Mouse (Mus musculus) left cerebral cortex, adult 9 months (tissue): ENCODE measurements at regions not wholly inside any gene's neighbourhood (a gene's known extent, or its start where the extent isn't known, plus 50 kb on each side); places are given as distances from the start of the nearest gene placed in this dataset.
A peak's percentile ranks its signal among the peaks of the same experiment; 100 is the strongest.
"Not testable (repeated sequence)": the region's sequence is repeated elsewhere in the genome, so short reads cannot be mapped to it uniquely, and the experiment has no call there.

Experiments used
- DNase-seq, 2 experiments: peaks; one replicate each; pipeline ENCODE4 v3.0.0; 2022; ENCODE audit warnings: low spot score in 2 of 2

- DNase-seq, result no peak
Measured at GRCm38 (mm10) chr1:81632704-81633103, 556.0 kb downstream of the Nyap2 start.

- DNase-seq, result no peak
Measured at GRCm38 (mm10) chr1:81637357-81637756, 560.6 kb downstream of the Nyap2 start.

DNA sequence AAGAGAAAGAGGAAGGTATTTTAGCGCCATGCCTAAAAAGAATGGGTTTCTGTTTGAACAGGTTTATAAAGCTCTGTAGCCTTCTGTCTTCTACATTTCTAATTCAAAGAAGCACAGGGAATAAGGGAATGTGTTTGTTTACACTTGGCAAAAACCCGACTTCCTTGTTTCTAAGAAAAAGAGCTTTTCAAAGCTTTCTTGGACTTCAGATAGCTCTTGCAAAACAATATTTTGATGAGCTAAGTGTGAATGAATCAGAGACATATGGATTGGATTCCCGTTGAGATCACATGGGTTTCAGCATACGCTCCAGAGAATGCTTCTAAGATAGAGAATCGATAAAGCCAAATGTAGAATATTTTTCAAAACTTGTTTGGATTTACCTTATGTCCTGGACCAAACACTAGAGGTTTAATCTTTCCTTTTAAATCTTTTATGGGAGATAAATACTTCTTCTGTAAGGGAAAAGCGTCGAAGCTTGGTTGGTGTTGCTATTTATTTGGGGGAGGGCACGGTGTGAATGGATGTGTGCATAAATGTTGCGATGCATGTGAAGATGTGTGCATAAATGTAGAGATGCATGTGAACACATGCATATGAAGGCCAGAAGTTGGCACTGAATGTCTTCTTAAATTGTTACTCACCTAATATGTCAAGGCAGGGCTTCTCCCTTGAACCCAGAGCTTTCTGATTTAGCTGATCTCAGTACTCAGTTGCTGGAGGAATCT lies 576.4 kb downstream of the Nyap2 start:
- no peak for DNase-seq

DNA sequence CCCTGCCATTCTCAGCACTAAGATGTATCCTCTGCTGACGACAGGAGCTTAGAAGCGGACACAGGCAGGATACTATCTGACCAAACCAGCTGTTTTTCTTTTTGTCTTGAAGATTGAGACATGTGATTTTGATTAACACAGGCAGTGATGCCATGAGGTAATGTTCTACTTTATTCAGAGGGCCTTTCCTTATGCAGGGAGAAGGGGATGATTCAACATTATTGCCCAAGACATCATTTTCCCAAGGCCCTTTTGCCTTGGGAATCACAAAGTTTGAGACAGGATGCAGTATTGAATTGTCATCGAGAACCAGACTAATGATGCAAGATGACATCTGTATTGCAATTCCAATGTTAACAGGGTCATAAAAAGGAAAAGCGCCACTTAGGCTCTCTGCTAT lies 571.7 kb upstream of the Gm9747 start:
- no peak for DNase-seq

DNA sequence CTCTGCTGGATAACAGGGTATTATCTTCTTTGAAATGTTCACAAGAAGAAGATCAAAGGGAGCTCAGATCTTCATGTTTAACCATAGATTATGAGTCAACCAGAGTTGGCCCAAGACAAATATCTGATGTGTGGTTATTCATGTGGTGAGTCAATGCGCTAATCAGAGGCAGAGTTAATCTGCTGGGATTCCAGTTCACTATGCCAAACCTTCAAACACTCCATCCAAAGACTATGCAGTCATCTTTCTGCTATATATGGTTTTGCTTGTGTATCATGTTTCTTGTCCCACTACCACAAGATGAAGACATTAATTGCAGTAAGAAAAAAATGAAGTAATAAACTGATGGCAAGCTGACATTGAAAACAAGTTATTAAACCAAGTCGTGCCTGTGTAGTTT lies 561.8 kb upstream of the Gm9747 start:
- DNase-seq, result no peak

GRCm38 (mm10) chr1:81671725-81672124 lies 561.2 kb upstream of the Gm9747 start:
- DNase-seq, result no peak

- no peak for DNase-seq
Measured at GRCm38 (mm10) chr1:81675576-81676342, 557.2 kb upstream of the Gm9747 start.

GRCm38 (mm10) chr1:81677768-81678400 lies 555.0 kb upstream of the Gm9747 start:
- no peak for DNase-seq

DNA sequence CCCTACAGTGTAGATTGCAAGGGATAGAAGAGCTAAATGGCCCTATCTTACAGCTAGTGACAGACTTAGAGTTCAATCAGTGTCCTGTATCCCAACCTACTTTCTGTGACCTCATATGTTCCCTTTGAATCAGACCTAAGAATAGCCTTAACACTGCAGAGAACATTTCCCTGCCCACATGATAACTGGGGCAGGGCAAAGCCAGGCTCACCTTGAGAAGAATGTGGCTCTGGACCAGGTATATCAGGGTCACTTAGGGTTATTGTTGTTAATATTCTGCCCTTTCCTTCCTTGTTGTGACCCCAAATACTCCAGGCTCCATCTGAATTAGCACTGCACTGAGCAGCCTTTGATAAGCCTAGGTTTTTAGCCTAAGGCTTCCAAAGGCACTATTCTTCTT lies 536.8 kb upstream of the Gm9747 start:
- DNase-seq, result no peak

DNA sequence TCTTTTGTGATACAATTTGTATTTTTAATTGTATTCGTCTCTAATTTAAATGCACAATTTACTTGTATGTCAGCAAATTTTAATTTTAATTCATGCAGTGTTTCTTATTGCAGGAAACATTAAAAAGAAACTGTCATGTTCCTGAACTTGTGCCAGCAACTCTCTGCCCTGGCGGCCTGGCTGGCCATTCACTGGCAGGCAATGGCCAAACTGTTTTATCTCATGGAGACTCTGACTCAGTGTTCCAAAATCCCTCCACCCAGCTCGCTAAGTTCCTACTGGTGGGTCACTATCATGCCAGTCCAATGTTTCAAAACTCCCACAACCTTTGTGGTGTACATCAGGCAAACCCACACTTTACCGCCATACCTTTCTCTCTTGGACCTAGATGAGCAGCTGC lies 523.7 kb upstream of the Gm9747 start:
- no peak for DNase-seq

- no peak for DNase-seq
Measured at GRCm38 (mm10) chr1:81717091-81717490, 515.8 kb upstream of the Gm9747 start.

DNA sequence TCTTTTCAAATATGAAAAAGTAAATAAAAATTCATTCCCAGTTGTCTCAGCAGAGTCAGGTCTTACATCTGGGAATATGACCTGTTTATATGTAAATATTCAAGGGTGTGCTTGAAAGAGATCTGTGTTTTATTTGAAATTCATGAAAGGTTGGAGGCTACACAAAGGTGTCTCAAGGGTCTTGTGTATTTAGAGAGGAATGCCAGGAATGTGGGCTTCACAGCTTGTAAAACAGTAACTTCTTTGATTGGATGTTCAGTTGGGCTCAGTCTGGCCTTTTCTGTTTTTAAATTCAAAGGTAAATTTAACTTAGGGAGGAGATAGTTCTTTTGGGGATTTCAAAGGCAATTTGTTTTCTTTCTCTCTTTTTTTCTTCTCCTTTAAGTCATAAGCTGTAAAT lies 514.7 kb upstream of the Gm9747 start:
- no peak for DNase-seq

- no peak for DNase-seq
Measured at GRCm38 (mm10) chr1:81724859-81725258, 508.1 kb upstream of the Gm9747 start.

DNA sequence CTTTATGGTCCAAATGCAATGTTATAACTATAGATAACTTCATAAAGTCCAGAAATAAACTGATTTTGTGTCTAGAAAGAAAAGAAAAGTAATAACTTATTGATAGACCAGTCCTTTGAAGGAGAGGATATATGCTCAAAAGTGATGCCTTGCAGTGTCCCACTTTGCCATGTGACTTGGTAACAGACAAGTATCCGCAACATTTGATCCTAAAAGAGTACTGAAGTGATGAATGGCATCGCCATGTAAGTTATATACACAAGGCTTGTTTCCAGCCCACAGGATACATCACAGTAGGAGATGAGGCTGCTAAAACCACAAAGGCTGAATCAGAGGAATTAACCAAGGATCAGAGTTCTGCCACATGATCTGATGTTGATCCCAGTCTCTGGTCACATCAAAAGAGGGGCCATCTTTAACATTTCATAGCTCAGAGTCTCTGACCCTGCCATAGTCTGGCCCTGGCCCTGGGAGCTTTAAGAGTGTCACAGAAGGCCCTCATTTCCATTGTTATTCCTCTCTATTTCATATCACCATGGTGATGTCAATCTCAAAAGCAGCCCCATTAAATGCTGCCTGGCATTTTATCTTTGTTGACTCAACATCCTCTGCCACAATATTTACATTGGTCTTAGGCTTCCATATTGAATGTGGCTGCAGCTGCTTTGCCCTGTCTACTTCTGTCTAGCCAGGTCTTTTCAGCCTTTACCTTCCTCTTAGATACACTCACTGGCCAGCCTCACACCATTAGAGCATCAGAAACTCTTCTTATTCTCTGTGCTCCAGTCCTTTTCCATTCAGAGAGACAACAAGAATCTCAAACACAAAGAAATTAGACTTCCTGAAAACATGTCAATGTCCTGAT lies 506.4 kb upstream of the Gm9747 start:
- DNase-seq, result no peak

DNA sequence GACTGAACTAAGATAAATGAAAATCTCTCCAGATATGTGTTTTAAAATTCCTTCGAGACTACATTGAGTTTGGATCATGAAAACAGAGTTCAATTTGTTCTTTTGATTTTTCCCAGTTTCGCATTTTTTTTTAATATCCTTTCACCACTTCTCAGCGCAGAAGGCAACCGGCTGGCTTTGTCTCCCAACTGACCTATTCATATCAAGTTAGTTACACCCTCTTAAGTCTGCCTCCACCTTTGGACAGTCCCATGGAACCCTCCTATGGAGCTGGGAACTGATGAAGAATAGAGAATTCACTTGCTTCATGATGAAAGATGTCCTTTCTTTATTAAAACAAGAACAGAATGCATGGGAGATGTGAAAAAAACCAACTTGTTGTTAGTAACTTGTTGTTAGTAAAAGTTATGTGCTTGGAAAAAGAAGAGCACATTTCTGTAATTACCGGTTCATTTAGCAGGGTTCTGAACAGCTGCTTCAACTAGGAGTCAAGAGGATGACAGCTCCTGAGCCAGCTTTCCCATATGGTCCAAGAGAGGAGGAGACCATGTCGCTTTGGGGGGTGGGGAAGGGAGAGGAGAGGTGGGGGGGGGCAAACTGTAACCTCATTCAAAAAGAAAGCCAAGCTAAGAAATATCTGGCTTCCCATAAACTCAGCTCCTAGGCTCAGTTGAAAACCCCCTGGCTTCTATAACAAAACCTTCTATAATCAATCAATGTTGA lies 495.6 kb upstream of the Gm9747 start:
- DNase-seq, result no peak

- DNase-seq, result no peak
Measured at GRCm38 (mm10) chr1:81738384-81738783, 494.5 kb upstream of the Gm9747 start.

DNA sequence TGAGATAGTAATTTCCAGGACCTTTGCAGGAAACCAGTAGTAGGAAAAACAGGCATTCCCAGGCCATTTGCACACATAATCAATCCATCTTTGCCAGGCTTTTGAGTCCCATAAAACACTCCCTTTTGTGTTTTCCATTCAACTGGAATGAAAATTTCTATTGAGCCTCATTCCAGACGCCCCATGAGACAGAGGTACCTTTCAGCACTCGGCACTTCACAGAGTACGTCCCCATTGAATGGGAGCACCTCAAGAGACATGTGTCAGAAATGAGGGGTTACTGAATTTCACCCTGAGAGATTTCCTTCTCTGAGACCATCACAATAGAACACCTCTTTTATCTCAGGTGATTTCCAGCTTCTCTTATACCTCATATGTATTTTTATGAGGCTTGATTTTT lies 493.5 kb upstream of the Gm9747 start:
- no peak for DNase-seq

DNA sequence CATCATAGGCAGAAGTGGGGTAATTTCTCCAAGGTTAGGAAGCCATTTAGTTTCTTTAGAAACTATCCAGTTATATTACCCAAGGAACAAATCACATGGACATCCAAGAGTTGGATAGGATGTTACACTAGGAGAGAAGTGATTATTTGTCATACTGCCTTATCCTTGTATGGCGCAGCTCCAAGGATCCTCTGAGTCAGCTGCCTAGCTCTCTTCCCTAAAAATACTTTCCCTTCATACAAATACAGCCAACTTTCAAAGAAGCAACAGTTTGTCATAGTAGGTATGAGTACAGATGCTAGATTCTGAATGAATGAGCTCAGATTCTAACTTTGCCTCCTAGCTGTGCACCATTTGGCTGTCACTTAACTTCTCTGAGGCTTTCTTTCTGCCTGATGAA lies 492.9 kb upstream of the Gm9747 start:
- DNase-seq, result peak in 1 of 2 experiments; percentile 1

- not testable (repeated sequence) for DNase-seq
Measured at GRCm38 (mm10) chr1:81741882-81742281, 491.0 kb upstream of the Gm9747 start.

GRCm38 (mm10) chr1:81744524-81744923 lies 488.4 kb upstream of the Gm9747 start:
- DNase-seq, result peak in 1 of 2 experiments; percentile 2
